Mouse (Mus musculus) spleen, embryonic (tissue): ENCODE data around the gene Anxa7.

Experiments
- CTCF ChIA-PET: fragments of 350-600 bp; sonication (Branson Sonifier 250); formaldehyde crosslinking; loops from one replicate; lab custom pipeline; 2022; lab: Charles Lee

Anxa7 gene

DNA sequence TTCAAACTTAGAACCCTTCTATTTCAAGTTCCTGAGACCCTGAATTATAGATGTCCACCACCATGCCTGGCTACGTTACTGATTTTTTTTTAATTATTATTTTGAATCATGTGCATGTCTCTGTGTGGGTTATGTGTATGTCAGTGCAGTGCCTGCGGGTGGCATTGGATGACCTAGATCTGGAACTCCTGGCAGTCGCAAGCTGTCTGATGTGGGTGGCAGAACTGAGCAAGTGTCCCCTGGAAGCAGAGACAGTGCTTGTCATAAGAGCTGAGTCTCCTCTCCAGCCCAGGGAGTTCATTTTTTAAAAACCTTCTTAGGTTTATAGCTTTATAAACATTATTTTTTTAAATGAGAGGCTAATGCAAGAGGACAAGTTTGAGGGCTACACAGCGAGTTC, 47.5 kb downstream of the Anxa7 start:
- CTCF ChIA-PET, result no interaction called here

GRCm38 (mm10) chr14:20431726-20432125, 48.2 kb downstream of the Anxa7 start:
- CTCF ChIA-PET, result no interaction called here

- CTCF ChIA-PET, result no interaction called here
Measured at GRCm38 (mm10) chr14:20429833-20430232, 50.1 kb downstream of the Anxa7 start.

- CTCF ChIA-PET, result no interaction called here
Measured at GRCm38 (mm10) chr14:20428593-20428992, 51.3 kb downstream of the Anxa7 start.

- CTCF ChIA-PET, result no interaction called here
Measured at GRCm38 (mm10) chr14:20423046-20423445, 56.9 kb downstream of the Anxa7 start.

DNA sequence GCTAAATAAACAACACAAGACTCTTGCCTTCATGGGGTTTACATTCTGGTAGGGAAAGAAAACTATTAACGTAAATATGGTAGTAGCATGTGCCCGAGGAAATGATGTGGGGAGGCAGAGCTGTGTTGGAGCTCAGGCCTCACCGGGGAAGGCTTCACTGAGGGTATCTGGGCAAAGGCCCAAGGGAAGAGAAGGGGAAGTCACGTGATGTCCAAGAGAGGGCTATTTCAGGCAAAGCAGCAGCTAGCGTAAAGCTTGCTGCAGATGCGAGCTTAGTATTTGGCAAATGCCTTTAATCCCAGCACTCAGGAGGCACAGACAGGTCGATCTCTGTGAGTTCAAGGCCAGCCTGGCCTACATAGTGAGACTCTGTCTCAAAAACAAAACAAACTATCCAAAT, 57.7 kb downstream of the Anxa7 start:
- CTCF ChIA-PET, result no interaction called here
